Mouse (Mus musculus): ENCODE measurements around the gene Gm49369.

DNA sequence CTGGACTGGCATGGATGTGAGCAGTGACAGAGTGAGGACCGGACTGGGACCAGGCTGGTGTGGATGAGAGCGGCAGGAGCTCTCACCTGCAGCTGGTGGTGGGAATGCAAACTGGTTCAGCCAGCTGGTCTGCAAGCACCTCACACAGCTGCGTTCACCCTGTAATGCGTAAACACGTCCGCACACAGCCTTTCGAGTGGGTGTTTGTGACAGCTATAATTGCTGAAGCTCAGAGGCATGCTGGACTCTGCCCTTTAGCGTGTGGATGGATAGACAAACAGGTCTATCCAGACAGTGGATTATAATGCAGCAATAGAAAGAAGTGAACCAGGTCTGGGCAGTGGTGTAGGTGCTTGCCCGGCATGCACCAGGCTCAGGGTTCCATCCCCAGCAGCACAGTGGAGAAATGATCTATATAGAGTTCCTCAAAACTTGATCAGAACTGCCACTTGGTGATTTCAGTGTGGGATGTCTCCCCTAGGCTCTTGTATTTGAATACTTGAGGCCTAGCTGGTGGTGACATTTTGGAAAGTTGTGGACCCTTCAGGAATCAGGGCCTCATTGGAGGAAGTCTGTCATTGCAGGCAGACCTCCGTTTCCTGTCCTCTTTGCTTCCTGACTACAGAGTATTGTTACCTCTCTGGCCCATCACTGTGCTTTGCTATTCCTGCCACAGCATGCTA is 40.8 kb downstream of the Gm49369 start:
- TF ChIP-seq CTCF (IDR thresholded peaks at IDR 0.05; ENCODE audit: low read depth) (no peak), EP300 (IDR thresholded peaks at IDR 0.05; ENCODE audit: low read depth) (no peak)
